Mouse (Mus musculus) left cerebral cortex, postnatal 10 days (tissue): ENCODE results near the gene 1110008P14Rik. TPM values are rescaled to one million over a fixed set of nuclear protein-coding genes. Genes with fewer than 3 reads are reported as not detected.
"Not testable (repeated sequence)": the region's sequence is repeated elsewhere in the genome, so short reads cannot be mapped to it uniquely, and the experiment has no call there.

ENCODE experiments used
- DNase-seq, 2 experiments: peaks; one replicate each; pipeline ENCODE4 v3.0.0; 2021 to 2022; ENCODE audit warnings: low spot score in 2 of 2, mixed read lengths in 1 of 2; ENCODE audit errors: extremely low spot score in 1 of 2
- intact Hi-C: fragments of 180-260 bp; cut with DNase I; formaldehyde crosslinking; loops from one replicate; pipeline ENCODE4 v1.15.1; 2025
- total RNA-seq, 2 experiments: library from RNA; stranded (reverse); gene quantifications; 2 replicates each; pipeline ENCODE4 v1.2.3; 2021

The 1110008P14Rik gene
- total RNA-seq, 2 experiments from 2014 or later = 168 to 176 TPM

GRCm38 (mm10) chr2:32375317-32375940, 6.3 kb downstream of the 1110008P14Rik start:
- intact Hi-C loops = no loop called here
- DNase-seq = no peak

- no peak for DNase-seq
- intact Hi-C loops = no loop called here
These were observed 7.5 kb downstream of the 1110008P14Rik start for GRCm38 (mm10) chr2:32374191-32374590.

GRCm38 (mm10) chr2:32367315-32367714, 14.4 kb downstream of the 1110008P14Rik start:
- DNase-seq = no peak
- intact Hi-C loops = no loop called here

- intact Hi-C loops = no loop called here
- no peak for DNase-seq
These were observed 17.6 kb downstream of the 1110008P14Rik start for GRCm38 (mm10) chr2:32364121-32364520.

GRCm38 (mm10) chr2:32363376-32364106, 18.2 kb downstream of the 1110008P14Rik start:
- intact Hi-C loops = no loop called here
- peak in 1 of 2 experiments; percentile 60 for DNase-seq

GRCm38 (mm10) chr2:32362817-32363340, 18.9 kb downstream of the 1110008P14Rik start:
- intact Hi-C loops = no loop called here
- peak; percentile 79 to 93 for DNase-seq

GRCm38 (mm10) chr2:32362274-32362673, 19.5 kb downstream of the 1110008P14Rik start:
- DNase-seq, intact Hi-C loops: not testable (repeated sequence)

GRCm38 (mm10) chr2:32361437-32361836, 20.3 kb downstream of the 1110008P14Rik start:
- intact Hi-C loops = no loop called here

GRCm38 (mm10) chr2:32360741-32361140, 21.0 kb downstream of the 1110008P14Rik start:
- DNase-seq = peak; percentile 77 to 85
- intact Hi-C loops = no loop called here

More at GRCm38 (mm10) chr2:32361437-32361836, 20.3 kb downstream of the 1110008P14Rik start:
- DNase-seq = peak in 1 of 2 experiments; percentile 84

- no peak for DNase-seq
- intact Hi-C loops = no loop called here
These were observed 23.4 kb downstream of the 1110008P14Rik start for GRCm38 (mm10) chr2:32358381-32358780.

- DNase-seq = no peak
- intact Hi-C loops = no loop called here
These were observed 24.0 kb downstream of the 1110008P14Rik start for GRCm38 (mm10) chr2:32357710-32358109.

- DNase-seq = no peak
- intact Hi-C loops = no loop called here
These were observed 25.5 kb downstream of the 1110008P14Rik start for GRCm38 (mm10) chr2:32356216-32356615.

- no peak for DNase-seq
- intact Hi-C loops = no loop called here
These were observed 27.3 kb downstream of the 1110008P14Rik start for GRCm38 (mm10) chr2:32354336-32354895.

- intact Hi-C loops = no loop called here
- DNase-seq = no peak
These were observed 27.9 kb downstream of the 1110008P14Rik start for GRCm38 (mm10) chr2:32353836-32354235.

- intact Hi-C loops = no loop called here
- peak; percentile 92 to 93 for DNase-seq
These were observed 28.7 kb downstream of the 1110008P14Rik start, which contains the start of gene Dnm1 for GRCm38 (mm10) chr2:32353007-32353542. Gene Dnm1 (minus strand): TSS chr2:32353338.

- intact Hi-C loops = no loop called here
These were observed 29.4 kb downstream of the 1110008P14Rik start, which contains the start of gene Ciz1 for GRCm38 (mm10) chr2:32352151-32353006. Gene Ciz1 (plus strand): TSS chr2:32352327.

GRCm38 (mm10) chr2:32351471-32351961, 30.2 kb downstream of the 1110008P14Rik start:
- intact Hi-C loops = no loop called here
- DNase-seq = no peak

More at GRCm38 (mm10) chr2:32352151-32353006, 29.4 kb downstream of the 1110008P14Rik start, which contains the start of gene Ciz1:
- peak in 1 of 2 experiments; percentile 78 for DNase-seq

GRCm38 (mm10) chr2:32350471-32351051, 31.2 kb downstream of the 1110008P14Rik start:
- peak in 1 of 2 experiments; percentile 64 for DNase-seq
- intact Hi-C loops = no loop called here
